Comparison of ENCODE assay signal across 8 mouse cellular contexts in the genomic region with DNA sequence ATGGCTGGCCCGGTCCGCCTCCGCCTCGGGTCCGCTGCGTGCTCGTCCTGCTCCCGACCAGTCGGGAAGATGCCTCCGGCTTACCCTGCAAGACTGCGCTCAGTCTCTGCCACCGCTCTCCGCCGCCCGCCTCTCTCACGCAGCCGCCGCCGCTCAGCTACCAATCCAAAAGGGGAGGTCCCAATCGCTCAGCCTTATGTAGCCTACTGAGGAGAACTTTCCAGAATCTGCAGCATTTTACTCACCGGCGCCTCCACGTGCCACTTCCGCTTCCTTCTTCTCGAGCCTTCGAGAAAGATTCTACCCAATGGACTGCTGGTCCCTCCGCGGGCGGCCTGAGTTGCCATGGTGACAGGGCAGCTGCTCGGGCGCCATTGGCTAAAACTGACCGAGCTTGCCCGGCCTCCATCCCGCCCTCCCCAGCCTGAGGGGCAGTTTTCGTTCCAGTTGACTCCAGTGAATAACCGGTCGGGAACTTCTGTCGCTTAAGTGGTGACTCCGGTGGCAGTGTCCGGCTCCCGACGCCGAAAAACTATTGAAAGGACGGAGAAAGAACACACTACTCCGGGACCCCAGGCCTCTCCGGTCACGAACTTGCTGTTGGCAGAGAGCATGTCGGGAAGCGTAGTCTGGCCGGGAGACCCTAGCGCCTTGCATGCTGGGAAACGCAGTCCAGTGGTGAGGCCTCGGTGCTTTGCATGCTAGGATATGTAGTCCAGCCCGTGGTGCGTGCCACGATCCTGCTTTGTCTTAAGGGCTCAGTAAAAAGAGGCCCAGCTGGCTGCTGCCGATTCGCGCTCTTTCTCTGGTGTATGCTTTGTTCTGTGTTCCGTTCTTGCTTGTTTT. TPM values are rescaled to one million over a fixed set of nuclear protein-coding genes. Genes with fewer than 3 reads are reported as not detected.
A peak's percentile ranks its signal among the peaks of the same experiment; 100 is the strongest.
DNase-seq lines count a peak whose midpoint lies in the region; ATAC-seq and TF ChIP-seq lines count a peak whose summit lies in the region.

A gene (minus strand): TSS at position 302 of the 846 bp plus-strand sequence.

- peaks cover 31% of the 10 kb centered on the region for H3K4me1 ChIP-seq in forebrain, embryonic 10.5 days
- H3K4me1 ChIP-seq in heart, embryonic 15.5 days (replicated peaks): peaks cover 19% of the 10 kb centered on the region
- H3K4me1 ChIP-seq in liver, embryonic 14.5 days (replicated peaks; ENCODE audit: control insufficient read depth in 2 of 2, insufficient read depth in 2 of 2, low read length in 1 of 2): peaks cover 11 to 15% of the 10 kb centered on the region in 2 experiments
- H3K4me1 ChIP-seq in neural tube, embryonic 11.5 days (ENCODE audit: control insufficient read depth, insufficient read depth, low read length): peaks cover 11% of the 10 kb centered on the region
- H3K4me1 ChIP-seq in stomach, postnatal 0 days (replicated peaks; ENCODE audit: control insufficient read depth, insufficient read depth): 0 out of 2 replicates have a peak, but pooled peaks cover 3% of the 10 kb centered on the region

- peak; percentile 98 for ATAC-seq in heart, embryonic 15.5 days (replicated peaks; ENCODE audit: insufficient number of reproducible peaks, insufficient read depth, low FRiP score, low read depth)
- ATAC-seq in liver, embryonic 14.5 days (ENCODE audit: insufficient read depth): peak; percentile 98
- ATAC-seq in neural tube, embryonic 11.5 days (ENCODE audit: insufficient read depth, low FRiP score, low TSS enrichment): peak; percentile 98
- peak; percentile 99 for ATAC-seq in stomach, postnatal 0 days (ENCODE audit: low FRiP score, low TSS enrichment)

- H3K9me3 ChIP-seq in forebrain, embryonic 10.5 days: no peaks in the 10 kb centered on the region
- no peaks in the 10 kb centered on the region for H3K9me3 ChIP-seq in heart, embryonic 15.5 days (replicated peaks)
- no peaks in the 10 kb centered on the region for H3K9me3 ChIP-seq in liver, embryonic 14.5 days (ENCODE audit: control insufficient read depth, low read length)
- no peaks in the 10 kb centered on the region for H3K9me3 ChIP-seq in neural tube, embryonic 11.5 days (ENCODE audit: control insufficient read depth, low read length)
- no peaks in the 10 kb centered on the region for H3K9me3 ChIP-seq in stomach, postnatal 0 days (ENCODE audit: control insufficient read depth, low read length)

- H3K4me3 ChIP-seq in forebrain, embryonic 10.5 days: peak within 1 kb of the TSS; percentile 88
- H3K4me3 ChIP-seq in heart, embryonic 15.5 days: peak within 1 kb of the TSS; percentile 72
- peak within 1 kb of the TSS; percentile 79 to 86 for H3K4me3 ChIP-seq in liver, embryonic 14.5 days (ENCODE audit: insufficient read depth in 1 of 2, low read depth in 2 of 2, low read length in 2 of 2)
- H3K4me3 ChIP-seq in neural tube, embryonic 11.5 days (ENCODE audit: low read depth, low read length): peak within 1 kb of the TSS; percentile 70
- H3K4me3 ChIP-seq in stomach, postnatal 0 days (ENCODE audit: low read depth, low read length): peak within 1 kb of the TSS; percentile 72

- H3K36me3 ChIP-seq in forebrain, embryonic 10.5 days (replicated peaks): peaks cover 33% of the 10 kb centered on the region
- peaks cover 12% of the 10 kb centered on the region for H3K36me3 ChIP-seq in heart, embryonic 15.5 days
- peaks cover 14% of the 10 kb centered on the region for H3K36me3 ChIP-seq in liver, embryonic 14.5 days (replicated peaks; ENCODE audit: control insufficient read depth, insufficient read depth, low read depth)
- peaks cover 2% of the 10 kb centered on the region for H3K36me3 ChIP-seq in neural tube, embryonic 11.5 days (ENCODE audit: control insufficient read depth, insufficient read depth, low read length)
- no peaks in the 10 kb centered on the region; the same call in 1 of the 2 replicates for H3K36me3 ChIP-seq in stomach, postnatal 0 days (ENCODE audit: control insufficient read depth, insufficient read depth, low read length)

- peak within 1 kb of the TSS; percentile 90 for H3K4me2 ChIP-seq in heart, embryonic 15.5 days
- H3K4me2 ChIP-seq in liver, embryonic 14.5 days (ENCODE audit: low read depth): peak within 1 kb of the TSS; percentile 77
- H3K4me2 ChIP-seq in neural tube, embryonic 11.5 days (ENCODE audit: low read depth): peak within 1 kb of the TSS; percentile 70
- peak within 1 kb of the TSS; percentile 87 for H3K4me2 ChIP-seq in stomach, postnatal 0 days (replicated peaks; ENCODE audit: low read depth)

- H3K27me3 ChIP-seq in forebrain, embryonic 10.5 days (ENCODE audit: poor library complexity, severe bottlenecking): no peaks in the 10 kb centered on the region
- no peaks in the 10 kb centered on the region for H3K27me3 ChIP-seq in heart, embryonic 15.5 days
- H3K27me3 ChIP-seq in liver, embryonic 14.5 days (ENCODE audit: control insufficient read depth, insufficient read depth, low read length): no peaks in the 10 kb centered on the region
- no peaks in the 10 kb centered on the region for H3K27me3 ChIP-seq in neural tube, embryonic 11.5 days (ENCODE audit: control insufficient read depth, insufficient read depth, low read length)
- H3K27me3 ChIP-seq in stomach, postnatal 0 days (ENCODE audit: control insufficient read depth, insufficient read depth, low read length): no peaks in the 10 kb centered on the region

- 0 out of 2 replicates have a peak, but pooled peaks have one; percentile 16 for TF ChIP-seq CTCF in liver, embryonic 14.5 days (IDR thresholded peaks at IDR 0.05; ENCODE audit: low read depth)
- peak; percentile 49 for TF ChIP-seq CTCF in stomach, postnatal 0 days (IDR thresholded peaks at IDR 0.05; ENCODE audit: low read depth)

- no peak for TF ChIP-seq EP300 in liver, embryonic 14.5 days (IDR thresholded peaks at IDR 0.05; ENCODE audit: low read depth)
- TF ChIP-seq EP300 in stomach, postnatal 0 days (optimal IDR thresholded peaks at IDR 0.05): no peak

- under 1% methylated on average over 60 of the region's 60 CpGs for WGBS in forebrain, embryonic 10.5 days
- under 1% methylated on average over 55 of the region's 60 CpGs for WGBS in heart, embryonic 15.5 days
- under 1% methylated on average over 60 of the region's 60 CpGs for WGBS in liver, embryonic 14.5 days (ENCODE audit: insufficient replicate concordance)
- under 1% methylated on average over 60 of the region's 60 CpGs for WGBS in neural tube, embryonic 11.5 days
- under 1% methylated on average over 60 of the region's 60 CpGs for WGBS in stomach, postnatal 0 days

- peak within 1 kb of the TSS; percentile 59 for H3K9ac ChIP-seq in heart, embryonic 15.5 days
- H3K9ac ChIP-seq in liver, embryonic 14.5 days (replicated peaks): peak within 1 kb of the TSS; percentile 66
- H3K9ac ChIP-seq in neural tube, embryonic 11.5 days (ENCODE audit: low read length): peak within 1 kb of the TSS; percentile 71
- peak within 1 kb of the TSS; percentile 66 for H3K9ac ChIP-seq in stomach, postnatal 0 days (ENCODE audit: low read length)

- peak within 1 kb of the TSS; percentile 97 for H3K27ac ChIP-seq in forebrain, embryonic 10.5 days
- H3K27ac ChIP-seq in heart, embryonic 15.5 days: peak within 1 kb of the TSS; percentile 71
- H3K27ac ChIP-seq in liver, embryonic 14.5 days: peak within 1 kb of the TSS; percentile 3; the same call in 1 of the 2 replicates
- peak within 1 kb of the TSS; percentile 78 for H3K27ac ChIP-seq in neural tube, embryonic 11.5 days (ENCODE audit: low read depth, low read length)
- H3K27ac ChIP-seq in stomach, postnatal 0 days (replicated peaks): peak within 1 kb of the TSS; percentile 90

- DNase-seq in CD8-positive naive resting alpha-beta T cell, adult 2 months (ENCODE audit: low read depth in 2 of 2, low spot score in 2 of 2): peak; percentile 95
- DNase-seq in c-Kit-positive CD71-negative TER-119-negative erythroid progenitor cells, embryonic 14.5 days (ENCODE audit: low read depth): peak; percentile 93
- DNase-seq in forebrain, embryonic 10.5 days (ENCODE audit: extremely low spot score, low spot score): peak; percentile 99
- peak; percentile 98 to 99 for DNase-seq in kidney, postnatal 25 days
- DNase-seq in liver, embryonic 14.5 days (ENCODE audit: low read depth in 3 of 3, low spot score in 3 of 3): peak; percentile 96 to 98 (median 96)
- peak; percentile 97 for DNase-seq in neural tube, embryonic 11.5 days (ENCODE audit: low spot score)
- peak; percentile 96 for DNase-seq in stomach, postnatal 0 days (ENCODE audit: low spot score)

RNA-seq across cellular contexts. Expression of the gene that starts here (rescaled TPM):
- 126 and 138 TPM in 2 replicates for polyA plus RNA-seq in forebrain, embryonic 10.5 days (2016; fragmentation: Nextera tagmentation; extraction: Ambion mirVana)
- polyA plus RNA-seq in heart, embryonic 15.5 days (2015; fragmentation: Nextera tagmentation; extraction: Ambion mirVana): 26.4 and 28.6 TPM in 2 replicates
- polyA plus RNA-seq in liver, embryonic 14.5 days (2012; rRNA removed): 12.6 and 33.5 TPM in 2 replicates
- 23.5 and 28.1 TPM in 2 replicates for polyA plus RNA-seq in liver, embryonic 14.5 days (2014; fragmentation: Nextera tagmentation; extraction: Ambion mirVana)
- 133 and 139 TPM in 2 replicates for polyA plus RNA-seq in neural tube, embryonic 11.5 days (2014; fragmentation: Nextera tagmentation; extraction: Ambion mirVana)
- polyA plus RNA-seq in stomach, postnatal 0 days (2015; fragmentation: Nextera tagmentation; extraction: Ambion mirVana): 11.7 and 13.4 TPM in 2 replicates

Comparison
In these comparisons a context has a peak if more than half of its experiments do, and no peak if none do; other contexts are left out.
1. Peak in every context shown above with its lines: DNase-seq, ATAC-seq, H3K4me3 ChIP-seq and H3K27ac ChIP-seq.
2. H3K27ac ChIP-seq: peak in every context shown above with its lines; median percentile 97 in forebrain, embryonic 10.5 days; 90 in stomach, postnatal 0 days; 78 in neural tube, embryonic 11.5 days; 71 in heart, embryonic 15.5 days; 3 in liver, embryonic 14.5 days.